ENCODE assay signal across 8 mouse cellular contexts in the genomic region with DNA sequence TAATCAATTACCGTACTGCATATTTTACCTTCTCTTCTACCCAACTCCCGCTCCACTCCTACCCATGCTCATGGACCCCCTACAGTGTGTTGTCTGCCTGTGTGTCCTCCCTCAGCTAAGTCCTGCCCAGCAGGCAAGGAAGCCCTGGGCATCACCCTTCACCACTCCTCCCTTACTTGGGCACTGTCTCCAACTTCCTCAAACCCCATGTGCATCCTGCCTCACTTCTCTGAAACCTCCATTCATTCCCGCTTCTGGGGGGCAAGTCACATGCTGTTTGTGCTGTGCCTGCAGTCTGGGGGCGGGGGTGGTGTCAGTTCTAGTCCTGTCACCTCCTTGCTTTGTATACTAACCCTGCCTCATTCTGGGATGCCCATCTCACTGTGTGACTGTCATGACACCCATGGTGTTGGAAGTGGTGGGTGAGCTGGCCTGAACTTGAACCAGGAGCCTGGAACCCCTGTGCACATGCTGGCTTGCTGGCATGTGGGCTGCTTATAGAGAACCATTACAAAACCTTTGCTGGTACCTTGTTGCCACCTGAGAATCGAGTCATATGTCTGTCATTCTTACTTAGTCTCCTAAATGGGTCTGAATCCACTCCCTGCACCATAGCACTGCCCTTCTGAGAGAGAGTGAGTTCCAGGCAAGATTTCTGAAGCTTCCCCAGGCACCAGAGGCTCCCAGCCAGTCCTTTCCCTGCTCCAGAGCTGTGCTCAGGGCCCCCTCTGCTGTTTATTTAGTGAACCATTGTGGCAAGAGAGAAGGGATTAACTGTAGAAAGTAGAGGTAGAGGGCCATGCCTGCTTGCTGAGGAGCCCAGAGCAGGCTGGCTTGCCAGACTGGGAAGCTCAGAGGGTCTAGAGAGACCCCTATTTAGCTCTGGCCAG. TPM values are rescaled to one million over a fixed set of nuclear protein-coding genes. Genes with fewer than 3 reads are reported as not detected.
A peak's percentile ranks its signal among the peaks of the same experiment; 100 is the strongest.
DNase-seq lines count a peak whose midpoint lies in the region; TF ChIP-seq lines count a peak whose summit lies in the region.

No protein-coding gene starts in this region.

- H3K4me1 ChIP-seq in spleen, adult 2 months (ENCODE audit: control insufficient read depth, insufficient read depth, insufficient read length) = peaks cover 6% of the 10 kb centered on the region

- peaks cover 3% of the 10 kb centered on the region; the same call in 1 of the 2 replicates for H3K27me3 ChIP-seq in spleen, adult 2 months (ENCODE audit: control insufficient read depth, insufficient read depth, low read length)

- peak; percentile 15 to 77 for DNase-seq in adrenal gland, adult (ENCODE audit: inconsistent age in 2 of 2, low spot score in 1 of 2)
- DNase-seq in adrenal gland, postnatal 4 days (ENCODE audit: low spot score in 2 of 2) = no peak
- no peak for DNase-seq in spleen, adult 2 months (ENCODE audit: low read depth in 1 of 2, low spot score in 2 of 2)
- no peak for DNase-seq in spleen, adult 18-20 months
- DNase-seq in heart, postnatal 4 days = peak; percentile 65
- peak; percentile 52 to 69 for DNase-seq in layer of hippocampus, postnatal 36 days
- no peak for DNase-seq in spleen, postnatal 36 days (ENCODE audit: low spot score in 2 of 2)

- peaks cover 88% of the 10 kb centered on the region for H3K79me2 ChIP-seq in macrophage (ENCODE audit: inconsistent target)

- H3K27ac ChIP-seq in spleen, adult 2 months (ENCODE audit: insufficient read depth, low read length) = peak overlapping the region; percentile 55
- peak overlapping the region; percentile 100 for H3K27ac ChIP-seq in macrophage

- no peak overlapping the region for H3K4me3 ChIP-seq in spleen, adult 2 months (ENCODE audit: extremely low read depth, insufficient read depth, insufficient read length)
- H3K4me3 ChIP-seq in macrophage (ENCODE audit: inconsistent target) = peak overlapping the region; percentile 97; the same call in 1 of the 2 replicates

- no peaks in the 10 kb centered on the region for H3K36me3 ChIP-seq in spleen, adult 2 months (ENCODE audit: control insufficient read depth, insufficient read depth, low read length)
- peaks cover 12% of the 10 kb centered on the region; the same call in 1 of the 2 replicates for H3K36me3 ChIP-seq in macrophage (ENCODE audit: inconsistent target)

- no peak for TF ChIP-seq POLR2A in spleen, adult 2 months (IDR thresholded peaks at IDR 0.05; ENCODE audit: low read depth, low read length)

- TF ChIP-seq CTCF in spleen, adult 2 months (IDR thresholded peaks at IDR 0.05; ENCODE audit: extremely low read depth, insufficient read depth, insufficient read length, insufficient replicate concordance) = no peak

- WGBS in spleen, adult 2 months = 59% methylated on average over 5 of the region's 5 CpGs
- WGBS in macrophage (ENCODE audit: missing documents) = 16% methylated on average over 5 of the region's 5 CpGs

RNA-seq across cellular contexts. Expression of gene Fads3, which starts 18.7 kb away (rescaled TPM):
- 10 to 100 TPM; 12.2 to 19.3 TPM for total RNA-seq in adrenal gland, postnatal 4 days (2021)
- polyA plus RNA-seq in spleen, adult 2 months (2012; rRNA removed) = 22.0 and 24.3 TPM in 2 replicates
- total RNA-seq in heart, postnatal 4 days (2021) = 10 to 100 TPM; 55.6 to 55.7 TPM
- total RNA-seq in layer of hippocampus, postnatal 36 days (2021) = 10 to 100 TPM; 24.3 to 24.5 TPM
- 10 to 100 TPM in 16 of 26 experiments, 1 to 10 TPM in 9, under 1 TPM in 1; 0.68 to 64.4 (median 14.8) TPM for total RNA-seq in macrophage (2018; cell fraction: chromatin; rRNA removed)
- 1 to 10 TPM; 1.2 to 4.0 (median 2.3) TPM for total RNA-seq in macrophage (2018; cell fraction: cytosol; rRNA removed)
- 10 to 100 TPM in 10 of 26 experiments, 1 to 10 TPM in 15, under 1 TPM in 1; 0.92 to 26.0 (median 8.6) TPM for total RNA-seq in macrophage (2018; cell fraction: nucleus; rRNA removed)
- 2.4 to 3.4 TPM (median 2.4 TPM) in 3 replicates for polyA plus RNA-seq in macrophage (2018)

RNA-seq across cellular contexts. Expression of gene Rab3il1, which starts 21.2 kb away (rescaled TPM):
- 10 to 100 TPM; 21.8 to 23.9 TPM for total RNA-seq in adrenal gland, postnatal 4 days (2021)
- polyA plus RNA-seq in spleen, adult 2 months (2012; rRNA removed) = 73.5 and 77.8 TPM in 2 replicates
- 10 to 100 TPM; 12.2 to 12.5 TPM for total RNA-seq in heart, postnatal 4 days (2021)
- 10 to 100 TPM in 1 of 2 experiments, 1 to 10 TPM in 1; 8.9 to 10.4 TPM for total RNA-seq in layer of hippocampus, postnatal 36 days (2021)
- total RNA-seq in macrophage (2018; cell fraction: chromatin; rRNA removed) = 100 to 1,000 TPM in 11 of 26 experiments, 10 to 100 TPM in 14, 1 to 10 TPM in 1; 8.2 to 225 (median 73.2) TPM
- total RNA-seq in macrophage (2018; cell fraction: cytosol; rRNA removed) = 100 to 1,000 TPM in 17 of 26 experiments, 10 to 100 TPM in 9; 35.4 to 153 (median 124) TPM
- total RNA-seq in macrophage (2018; cell fraction: nucleus; rRNA removed) = 100 to 1,000 TPM in 10 of 26 experiments, 10 to 100 TPM in 16; 23.9 to 194 (median 77.8) TPM
- polyA plus RNA-seq in macrophage (2018) = 97.7 to 161 TPM (median 125 TPM) in 3 replicates

RNA-seq across cellular contexts. Expression of gene Best1, which starts 21.2 kb away (rescaled TPM):
- total RNA-seq in adrenal gland, postnatal 4 days (2021) = 1 to 10 TPM in 1 of 2 experiments, under 1 TPM in 1; 0.71 to 2.2 TPM
- polyA plus RNA-seq in spleen, adult 2 months (2012; rRNA removed) = 0.14 and 0.20 TPM in 2 replicates
- not detected for total RNA-seq in heart, postnatal 4 days (2021)
- total RNA-seq in layer of hippocampus, postnatal 36 days (2021) = under 1 TPM; 0.52 to 0.58 TPM
- 1 to 10 TPM in 8 of 26 experiments, under 1 TPM in 17, not detected in 1; 0.25 to 4.7 (median 0.74) TPM for total RNA-seq in macrophage (2018; cell fraction: chromatin; rRNA removed)
- total RNA-seq in macrophage (2018; cell fraction: cytosol; rRNA removed) = 1 to 10 TPM in 9 of 26 experiments, under 1 TPM in 17; 0.35 to 1.7 (median 0.84) TPM
- total RNA-seq in macrophage (2018; cell fraction: nucleus; rRNA removed) = 1 to 10 TPM in 13 of 26 experiments, under 1 TPM in 12, not detected in 1; 0.34 to 3.0 (median 1.1) TPM
- polyA plus RNA-seq in macrophage (2018) = 0.11 to 1.8 TPM (median 0.22 TPM) in 3 replicates

RNA-seq across cellular contexts. Expression of gene Fth1, which starts 42.3 kb away (rescaled TPM):
- 1,000 to 10,000 TPM; 1,555 to 1,573 TPM for total RNA-seq in adrenal gland, postnatal 4 days (2021)
- 3,609 and 4,045 TPM in 2 replicates for polyA plus RNA-seq in spleen, adult 2 months (2012; rRNA removed)
- total RNA-seq in heart, postnatal 4 days (2021) = 1,000 to 10,000 TPM; 1,376 to 1,487 TPM
- total RNA-seq in layer of hippocampus, postnatal 36 days (2021) = 1,000 to 10,000 TPM; 2,856 to 3,180 TPM
- 1,000 to 10,000 TPM in 25 of 26 experiments, 100 to 1,000 TPM in 1; 839 to 4,643 (median 2,612) TPM for total RNA-seq in macrophage (2018; cell fraction: chromatin; rRNA removed)
- total RNA-seq in macrophage (2018; cell fraction: cytosol; rRNA removed) = over 10,000 TPM; 27,371 to 77,320 (median 43,339) TPM
- over 10,000 TPM in 4 of 26 experiments, 1,000 to 10,000 TPM in 22; 2,155 to 11,196 (median 6,502) TPM for total RNA-seq in macrophage (2018; cell fraction: nucleus; rRNA removed)
- polyA plus RNA-seq in macrophage (2018) = 25,011 to 42,260 TPM (median 38,400 TPM) in 3 replicates

Comparison
In these comparisons a context has a peak if more than half of its experiments do, and no peak if none do; other contexts are left out.
1. DNase-seq: peak in adrenal gland, adult (2 of 2), heart, postnatal 4 days (single experiment) and layer of hippocampus, postnatal 36 days (2 of 2); none in adrenal gland, postnatal 4 days (0 of 2), spleen, adult 2 months (0 of 2), spleen, adult 18-20 months (0 of 2) and spleen, postnatal 36 days (0 of 2).